Mouse (Mus musculus) C2C12 (cell line): ENCODE results near the gene Fbxo36. TPM values are rescaled to one million over a fixed set of nuclear protein-coding genes. Genes with fewer than 3 reads are reported as not detected.

ENCODE experiments used
- H3K27me3 ChIP-seq: one replicate; pipeline ENCODE4 v1.6.1; 2011; ENCODE audit not compliant: control insufficient read depth, insufficient read depth, insufficient read length
- H3K36me3 ChIP-seq: one replicate; pipeline ENCODE4 v1.6.1; 2011; ENCODE audit not compliant: control insufficient read depth, insufficient read depth
- H3K4me3 ChIP-seq: one replicate; pipeline ENCODE4 v1.5.1; 2011; ENCODE audit warnings: mild to moderate bottlenecking, control low read depth; ENCODE audit not compliant: poor library complexity, insufficient read depth, severe bottlenecking
- H3K79me2 ChIP-seq: one replicate; pipeline ENCODE4 v1.6.1; 2011; ENCODE audit not compliant: control insufficient read depth, insufficient read depth
- H3K79me3 ChIP-seq: one replicate; pipeline ENCODE4 v1.6.1; 2011; ENCODE audit warnings: low read depth, control low read depth
- H3ac ChIP-seq: one replicate; pipeline ENCODE3; 2011; ENCODE audit warnings: low read depth; ENCODE audit not compliant: control insufficient read depth, insufficient read length
- CEBPB ChIP-seq: IDR thresholded peaks from one replicate; pipeline ENCODE4 v1.6.1; 2011; ENCODE audit warnings: low read depth, mild to moderate bottlenecking, control low read depth, moderate library complexity
- CTCF ChIP-seq: IDR thresholded peaks from one replicate; pipeline ENCODE4 v1.5.1; 2011; ENCODE audit not compliant: control insufficient read depth, insufficient read depth, insufficient read length
- FOSL1 ChIP-seq: IDR thresholded peaks from one replicate; pipeline ENCODE4 v1.8.0; 2011; ENCODE audit warnings: mild to moderate bottlenecking, low read length; ENCODE audit not compliant: poor library complexity, insufficient read depth, severe bottlenecking
- MAX ChIP-seq: IDR thresholded peaks from one replicate; pipeline ENCODE4 v1.6.1; 2011; ENCODE audit warnings: mild to moderate bottlenecking, control low read depth
- MYOD1 ChIP-seq: IDR thresholded peaks from one replicate; pipeline ENCODE4 v1.6.1; 2011; ENCODE audit warnings: low read depth; ENCODE audit not compliant: control insufficient read depth, insufficient read length
- MYOG ChIP-seq: IDR thresholded peaks from one replicate; pipeline ENCODE4 v1.6.1; 2011; ENCODE audit not compliant: control insufficient read depth, insufficient read length; ENCODE audit errors: extremely low read depth
- USF1 ChIP-seq: IDR thresholded peaks from one replicate; pipeline ENCODE4 v1.6.1; 2011; ENCODE audit warnings: low read depth, mild to moderate bottlenecking, control low read depth, moderate library complexity
- polyA plus RNA-seq: library from polyadenylated mRNA; unstranded; fragments of >200 nt; fragmentation: generic; extraction: Trizol; gene quantifications from one replicate; pipeline ENCODE4 v1.2.1, GENCODE M21; 2012; ENCODE audit warnings: missing spikeins

Gene Fbxo36
- polyA plus RNA-seq, 1 experiment, result 6.8 TPM

- Histone ChIP-seq H3K4me3 (peak within 1 kb of the TSS; percentile 12), H3K79me3 (no peaks in the 10 kb centered on the region), H3ac (peak within 1 kb of the TSS; percentile 30), H3K36me3 (no peaks in the 10 kb centered on the region), H3K27me3 (peaks cover 12% of the 10 kb centered on the region), H3K79me2 (no peaks in the 10 kb centered on the region)
- TF ChIP-seq MYOD1 (no peak), FOSL1 (no peak), USF1 (no peak), MAX (no peak), CTCF (no peak), CEBPB (no peak), MYOG (no peak)
Observed at GRCm38 (mm10) chr1:84934503-84935333, 95.1 kb downstream of the Fbxo36 start, which contains the start of gene Slc16a14. Slc16a14 (minus strand) TSS chr1:84935134.

- Histone ChIP-seq H3K27me3 (peaks cover 12% of the 10 kb centered on the region), H3ac (no peak overlapping the region), H3K4me3 (no peak overlapping the region), H3K36me3 (no peaks in the 10 kb centered on the region), H3K79me2 (no peaks in the 10 kb centered on the region), H3K79me3 (no peaks in the 10 kb centered on the region)
- no peak for TF ChIP-seq MYOG
- TF ChIP-seq MYOD1, result no peak
- TF ChIP-seq FOSL1, result no peak
- peak; percentile 81 for TF ChIP-seq CEBPB
Observed at GRCm38 (mm10) chr1:84935668-84936067, 96.0 kb downstream of the Fbxo36 start.

DNA sequence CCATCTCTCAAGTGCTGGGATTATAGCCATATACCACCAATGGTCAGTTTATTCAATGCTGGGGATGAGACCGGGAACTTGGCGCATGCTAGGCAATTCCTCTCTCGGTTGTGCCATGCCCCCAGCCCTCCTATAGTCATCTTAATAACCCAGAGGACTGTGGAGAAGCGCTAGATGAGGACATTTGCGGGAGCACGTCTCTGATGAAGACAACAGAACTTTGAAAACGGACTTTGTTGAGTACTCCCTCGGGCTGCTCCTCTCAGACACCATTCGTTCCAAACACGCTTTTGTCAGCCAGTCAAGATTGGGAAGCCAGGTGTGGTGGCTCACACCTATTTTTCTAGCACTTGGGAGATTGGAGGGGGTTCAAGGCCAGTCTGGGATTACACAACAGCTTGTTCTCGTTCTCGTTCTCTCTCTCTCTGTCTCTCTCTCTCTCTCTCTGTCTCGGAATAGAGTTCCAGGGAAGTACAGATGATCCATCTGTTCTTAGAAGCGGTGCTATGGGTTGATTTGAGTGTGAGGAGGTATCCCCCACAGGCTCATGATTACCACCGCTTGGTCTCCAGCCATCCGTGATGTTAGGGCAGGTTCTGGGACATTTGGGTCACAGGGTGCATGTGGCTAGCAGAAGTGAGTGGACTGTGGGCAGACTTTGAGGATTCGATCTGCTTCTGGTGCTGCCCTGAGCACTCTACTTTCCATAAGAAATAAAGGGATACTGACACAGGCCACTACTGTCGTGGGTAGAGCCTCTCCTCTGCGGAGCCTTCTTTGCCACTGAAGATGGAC is 97.3 kb downstream of the Fbxo36 start:
- Histone ChIP-seq H3ac (no peak overlapping the region), H3K79me3 (no peaks in the 10 kb centered on the region), H3K79me2 (no peaks in the 10 kb centered on the region), H3K4me3 (no peak overlapping the region), H3K27me3 (peaks cover 12% of the 10 kb centered on the region), H3K36me3 (no peaks in the 10 kb centered on the region)
- TF ChIP-seq USF1, result no peak
- TF ChIP-seq MAX, result no peak
- no peak for TF ChIP-seq FOSL1
- no peak for TF ChIP-seq CTCF
- TF ChIP-seq MYOD1, result no peak
- no peak for TF ChIP-seq MYOG
- no peak for TF ChIP-seq CEBPB

DNA sequence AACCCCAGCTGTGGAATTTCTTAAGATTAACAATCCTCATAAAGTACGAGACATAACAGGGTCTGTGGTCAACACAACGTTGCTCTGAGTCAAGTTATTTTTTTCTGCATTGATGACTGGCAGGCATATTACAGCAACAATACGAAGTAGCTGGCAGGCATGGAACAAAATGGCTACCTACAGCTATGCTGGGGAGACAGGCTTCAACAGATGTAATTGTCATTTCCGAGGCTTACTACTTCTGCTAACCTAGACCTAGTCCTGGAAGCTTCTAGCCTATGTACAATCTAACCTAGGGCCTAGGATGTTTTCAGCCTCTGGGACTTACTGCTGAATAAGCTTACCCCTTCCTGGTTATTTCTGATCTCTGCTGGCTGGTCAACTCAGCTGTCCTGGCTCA is 99.8 kb downstream of the Fbxo36 start:
- H3K79me3 ChIP-seq, result no peaks in the 10 kb centered on the region
- no peaks in the 10 kb centered on the region for H3K36me3 ChIP-seq
- H3K27me3 ChIP-seq, result peaks cover 4% of the 10 kb centered on the region
- no peak overlapping the region for H3K4me3 ChIP-seq
- no peak overlapping the region for H3ac ChIP-seq
- no peak for TF ChIP-seq CEBPB
- TF ChIP-seq MAX, result no peak
- no peak for TF ChIP-seq MYOG
- TF ChIP-seq FOSL1, result no peak
- no peak for TF ChIP-seq MYOD1
- no peak for TF ChIP-seq CTCF
- H3K79me2 ChIP-seq, result no peaks in the 10 kb centered on the region

GRCm38 (mm10) chr1:84940322-84940721 is 100.7 kb downstream of the Fbxo36 start:
- no peaks in the 10 kb centered on the region for H3K36me3 ChIP-seq
- H3K27me3 ChIP-seq, result no peaks in the 10 kb centered on the region
- no peak overlapping the region for H3ac ChIP-seq
- H3K79me2 ChIP-seq, result no peaks in the 10 kb centered on the region
- H3K4me3 ChIP-seq, result no peak overlapping the region
- TF ChIP-seq MYOD1 (no peak), CEBPB (no peak), CTCF (no peak), FOSL1 (no peak), MYOG (no peak), USF1 (no peak), MAX (no peak)
- H3K79me3 ChIP-seq, result no peaks in the 10 kb centered on the region
